Mouse (Mus musculus) heart, adult 2 months (tissue): ENCODE results near the gene Man2c1.

Experiments
- CTCF ChIP-seq: fragments of 200-600 bp; IDR thresholded peaks from 2 replicates; pipeline ENCODE4 v1.8.1; 2022; ENCODE audit warnings: antibody characterized with exemption, mild to moderate bottlenecking, moderate library complexity
- EP300 ChIP-seq: fragments of 200-500 bp; IDR thresholded peaks from 2 replicates; pipeline ENCODE4 v1.6.1; 2011; ENCODE audit warnings: low read depth, low read length, control low read depth; ENCODE audit not compliant: insufficient read depth
- POLR2A ChIP-seq: fragments of 200-500 bp; IDR thresholded peaks from 2 replicates; pipeline ENCODE4 v1.6.1; 2011; ENCODE audit warnings: mild to moderate bottlenecking, low read depth, low read length, control low read depth; ENCODE audit not compliant: insufficient read depth

DNA sequence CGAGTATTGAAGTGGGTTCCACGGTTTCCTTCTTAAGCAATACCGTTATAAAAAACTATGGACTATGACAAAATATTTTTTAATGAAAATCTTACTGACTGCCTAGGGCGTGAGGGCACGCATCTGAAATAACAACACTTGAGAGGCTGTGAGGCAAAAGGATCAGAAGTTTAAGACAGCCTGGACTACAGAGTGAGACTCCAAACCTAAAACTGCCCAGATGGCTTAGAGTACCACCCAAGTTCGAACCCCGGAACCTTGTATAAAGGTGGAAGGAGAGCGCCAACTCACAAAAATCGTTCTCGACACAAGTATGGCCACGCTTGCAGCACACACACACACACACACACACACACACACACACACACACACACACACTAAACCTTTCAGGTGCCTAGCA lies 28.0 kb downstream of the Man2c1 start:
- TF ChIP-seq EP300 (no peak), POLR2A (no peak), CTCF (no peak)
